In genomic region chr8:47690674-47691078, GRCm38 (mm10) we compare ENCODE assay signal across 8 mouse cellular contexts. TPM values are rescaled to one million over a fixed set of nuclear protein-coding genes. Genes with fewer than 3 reads are reported as not detected.
A peak's percentile ranks its signal among the peaks of the same experiment; 100 is the strongest.
DNase-seq lines count a peak whose midpoint lies in the region; ATAC-seq and TF ChIP-seq lines count a peak whose summit lies in the region.

No protein-coding gene starts in this region.

- H3K9ac ChIP-seq in kidney, postnatal 0 days (ENCODE audit: low read depth, low read length): peak overlapping the region; percentile 28; the same call in 1 of the 2 replicates

- peak overlapping the region; percentile 54 for H3K4me3 ChIP-seq in heart, embryonic 10.5 days
- peak overlapping the region; percentile 13; the same call in 1 of the 2 replicates for H3K4me3 ChIP-seq in kidney, postnatal 0 days (replicated peaks; ENCODE audit: low read depth, low read length)
- peak overlapping the region; percentile 20 for H3K4me3 ChIP-seq in macrophage (ENCODE audit: inconsistent target)

- H3K27me3 ChIP-seq in heart, embryonic 10.5 days (ENCODE audit: insufficient read depth, poor library complexity, severe bottlenecking): 0 out of 2 replicates have a peak, but pooled peaks cover 6% of the 10 kb centered on the region
- no peaks in the 10 kb centered on the region for H3K27me3 ChIP-seq in kidney, postnatal 0 days (ENCODE audit: insufficient read depth, low read length)

- no peaks in the 10 kb centered on the region for H3K9me3 ChIP-seq in heart, embryonic 10.5 days
- no peaks in the 10 kb centered on the region for H3K9me3 ChIP-seq in kidney, postnatal 0 days (replicated peaks; ENCODE audit: low read length)

- no peaks in the 10 kb centered on the region for H3K4me1 ChIP-seq in heart, embryonic 10.5 days
- no peaks in the 10 kb centered on the region for H3K4me1 ChIP-seq in kidney, postnatal 0 days (replicated peaks; ENCODE audit: insufficient read depth, low read length)

- no peaks in the 10 kb centered on the region for H3K36me3 ChIP-seq in heart, embryonic 10.5 days
- H3K36me3 ChIP-seq in kidney, postnatal 0 days (ENCODE audit: insufficient read depth, low read length): no peaks in the 10 kb centered on the region
- H3K36me3 ChIP-seq in macrophage (ENCODE audit: inconsistent target): no peaks in the 10 kb centered on the region

- no peaks in the 10 kb centered on the region for H3K79me2 ChIP-seq in macrophage (ENCODE audit: inconsistent target)

- H3K4me2 ChIP-seq in kidney, postnatal 0 days (ENCODE audit: low read length): peak overlapping the region; percentile 57

- ATAC-seq in kidney, postnatal 0 days (replicated peaks; ENCODE audit: low FRiP score, low read depth): no peak

- no peak for TF ChIP-seq CTCF in kidney, postnatal 0 days (IDR thresholded peaks at IDR 0.05; ENCODE audit: low read depth)

- peak; percentile 25 for DNase-seq in kidney, adult 18-20 months
- DNase-seq in kidney, adult 8-10 months: no peak
- DNase-seq in heart, embryonic 10.5 days (ENCODE audit: low spot score): no peak
- peak; percentile 23 for DNase-seq in kidney, postnatal 0 days (ENCODE audit: low spot score)
- no peak for DNase-seq in cerebellum, postnatal 4 days (ENCODE audit: low spot score in 2 of 2)
- no peak for DNase-seq in testis, postnatal 14 days (ENCODE audit: low spot score)
- DNase-seq in urinary bladder, adult 2 months (ENCODE audit: low spot score): no peak

- peak overlapping the region; percentile 78 for H3K27ac ChIP-seq in heart, embryonic 10.5 days
- no peak overlapping the region for H3K27ac ChIP-seq in kidney, postnatal 0 days
- H3K27ac ChIP-seq in macrophage: peak overlapping the region; percentile 27

- WGBS in heart, embryonic 10.5 days: 4% methylated on average over 16 of the region's 16 CpGs
- WGBS in kidney, postnatal 0 days: 9% methylated on average over 16 of the region's 16 CpGs
- 6% methylated on average over 16 of the region's 16 CpGs for WGBS in macrophage (ENCODE audit: missing documents)

RNA-seq across cellular contexts. Expression of gene Ing2, which starts 15.3 kb away (rescaled TPM):
- polyA plus RNA-seq in heart, embryonic 10.5 days (2016; fragmentation: Nextera tagmentation; extraction: Ambion mirVana): 8.0 and 13.7 TPM in 2 replicates
- 15.8 and 19.8 TPM in 2 replicates for polyA plus RNA-seq in kidney, postnatal 0 days (2015; fragmentation: Nextera tagmentation; extraction: Ambion mirVana)
- total RNA-seq in macrophage (2018; cell fraction: chromatin; rRNA removed): 10 to 100 TPM in 24 of 26 experiments, 1 to 10 TPM in 2; 9.6 to 43.9 (median 24.9) TPM
- 10 to 100 TPM in 24 of 26 experiments, 1 to 10 TPM in 2; 8.4 to 26.5 (median 12.9) TPM for total RNA-seq in macrophage (2018; cell fraction: cytosol; rRNA removed)
- 10 to 100 TPM; 18.4 to 77.4 (median 40.8) TPM for total RNA-seq in macrophage (2018; cell fraction: nucleus; rRNA removed)
- polyA plus RNA-seq in macrophage (2018): 12.1 to 21.8 TPM (median 18.8 TPM) in 3 replicates
- polyA plus RNA-seq in urinary bladder, adult 2 months (2012; rRNA removed): 25.1 and 29.0 TPM in 2 replicates

RNA-seq across cellular contexts. Expression of gene Cdkn2aip, which starts 23.1 kb away (rescaled TPM):
- 17.3 and 18.4 TPM in 2 replicates for polyA plus RNA-seq in heart, embryonic 10.5 days (2016; fragmentation: Nextera tagmentation; extraction: Ambion mirVana)
- polyA plus RNA-seq in kidney, postnatal 0 days (2015; fragmentation: Nextera tagmentation; extraction: Ambion mirVana): 23.6 and 27.5 TPM in 2 replicates
- total RNA-seq in macrophage (2018; cell fraction: chromatin; rRNA removed): 10 to 100 TPM in 7 of 26 experiments, 1 to 10 TPM in 17, under 1 TPM in 2; 0.76 to 16.1 (median 5.2) TPM
- total RNA-seq in macrophage (2018; cell fraction: cytosol; rRNA removed): 1 to 10 TPM; 2.3 to 7.0 (median 4.0) TPM
- 10 to 100 TPM in 5 of 26 experiments, 1 to 10 TPM in 21; 1.8 to 14.8 (median 4.4) TPM for total RNA-seq in macrophage (2018; cell fraction: nucleus; rRNA removed)
- polyA plus RNA-seq in macrophage (2018): 4.7 to 7.6 TPM (median 5.2 TPM) in 3 replicates
- 11.3 and 14.2 TPM in 2 replicates for polyA plus RNA-seq in urinary bladder, adult 2 months (2012; rRNA removed)

Comparison
In these comparisons a context has a peak if more than half of its experiments do, and no peak if none do; other contexts are left out.
1. DNase-seq: peak in kidney, adult 18-20 months (single experiment) and kidney, postnatal 0 days (single experiment); none in kidney, adult 8-10 months (0 of 2), heart, embryonic 10.5 days (single experiment), cerebellum, postnatal 4 days (0 of 2), testis, postnatal 14 days (single experiment) and urinary bladder, adult 2 months (single experiment).
2. Peak in every context shown above with its lines, with median percentiles within 50 percentile points of each other: H3K4me3 ChIP-seq.